Mouse (Mus musculus) liver, adult (tissue): ENCODE data around the gene Ky.

Experiments
- GATA4 ChIP-seq: IDR thresholded peaks from 2 replicates; pipeline ENCODE4 v1.6.1; 2014; ENCODE audit warnings: mild to moderate bottlenecking, low read length; ENCODE audit not compliant: insufficient replicate concordance

Ky gene

GRCm38 (mm10) chr9:102497089-102497690, 8.4 kb upstream of the Ky start:
- no peak for TF ChIP-seq GATA4

GRCm38 (mm10) chr9:102497833-102498430, 7.6 kb upstream of the Ky start:
- no peak for TF ChIP-seq GATA4

- no peak for TF ChIP-seq GATA4
These were observed 6.8 kb upstream of the Ky start for GRCm38 (mm10) chr9:102498701-102499100.

GRCm38 (mm10) chr9:102499266-102499665, 6.3 kb upstream of the Ky start:
- no peak for TF ChIP-seq GATA4

GRCm38 (mm10) chr9:102499746-102500145, 5.8 kb upstream of the Ky start:
- no peak for TF ChIP-seq GATA4

- TF ChIP-seq GATA4 = no peak
These were observed 4.4 kb upstream of the Ky start for GRCm38 (mm10) chr9:102501113-102501512.

- no peak for TF ChIP-seq GATA4
These were observed 3.4 kb upstream of the Ky start for GRCm38 (mm10) chr9:102502015-102502633.

GRCm38 (mm10) chr9:102504716-102505378, 703 bp upstream of the Ky start:
- TF ChIP-seq GATA4 = no peak

GRCm38 (mm10) chr9:102508315-102508714, 2.8 kb downstream of the Ky start:
- no peak for TF ChIP-seq GATA4

GRCm38 (mm10) chr9:102511423-102511822, 5.9 kb downstream of the Ky start:
- TF ChIP-seq GATA4 = no peak

- no peak for TF ChIP-seq GATA4
These were observed 8.0 kb downstream of the Ky start for GRCm38 (mm10) chr9:102513578-102513977.

- no peak for TF ChIP-seq GATA4
These were observed 12.9 kb downstream of the Ky start for GRCm38 (mm10) chr9:102518443-102518842.

- no peak for TF ChIP-seq GATA4
These were observed 15.8 kb downstream of the Ky start for GRCm38 (mm10) chr9:102521396-102521795.

GRCm38 (mm10) chr9:102528106-102528505, 22.6 kb downstream of the Ky start:
- no peak for TF ChIP-seq GATA4

- no peak for TF ChIP-seq GATA4
These were observed 23.0 kb downstream of the Ky start for GRCm38 (mm10) chr9:102528561-102528960.

- no peak for TF ChIP-seq GATA4
These were observed 23.5 kb downstream of the Ky start for GRCm38 (mm10) chr9:102529008-102529407.
